In the genomic region with DNA sequence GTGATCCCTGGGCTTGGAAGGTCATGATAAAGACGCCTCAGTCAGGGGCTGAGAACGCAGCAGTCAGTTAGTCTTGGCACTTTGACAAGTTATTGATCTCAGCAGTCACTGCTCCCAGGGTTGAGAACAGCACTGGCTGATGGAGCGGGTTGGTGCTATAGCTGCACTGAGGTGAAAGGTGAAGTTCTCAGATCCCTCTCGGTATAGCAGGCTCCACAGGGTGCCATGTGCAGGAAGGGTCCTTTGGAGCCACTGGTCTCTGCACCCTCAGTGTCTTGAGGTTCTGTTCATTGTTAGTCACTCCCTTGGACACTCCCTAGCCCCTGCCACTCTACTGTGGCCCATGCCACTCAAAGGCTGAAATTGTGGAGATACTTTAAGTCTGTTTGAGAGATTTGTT, we compare ENCODE assay signal across 11 mouse cellular contexts. TPM values are rescaled to one million over a fixed set of nuclear protein-coding genes. Genes with fewer than 3 reads are reported as not detected.
"Had no signal": no experiment of that assay in that cellular context is flagged by ENCODE, and none has a peak within 500 bp of the region (broad histone marks: within the 10 kb centered on the region; RNA-seq: fewer than 3 reads in every experiment).

No protein-coding gene starts in this region.

- H3K9me3 ChIP-seq: limb, embryonic 12.5 days; midbrain, embryonic 12.5 days had no signal

- H3K4me3 ChIP-seq: layer of hippocampus, adult 2 months; limb, embryonic 12.5 days; midbrain, embryonic 12.5 days had no signal

- H3K27me3 ChIP-seq: limb, embryonic 12.5 days; midbrain, embryonic 12.5 days had no signal

- H3K9ac ChIP-seq: limb, embryonic 12.5 days; midbrain, embryonic 12.5 days had no signal

- H3K4me2 ChIP-seq: limb, embryonic 12.5 days; midbrain, embryonic 12.5 days had no signal

- DNase-seq: lung, adult 18-20 months; lung, postnatal 14 days; thymus, postnatal 4 days had no signal

- H3K36me3 ChIP-seq: limb, embryonic 12.5 days; midbrain, embryonic 12.5 days had no signal

- ATAC-seq: hindbrain, embryonic 16.5 days; inflammation-experienced regulatory T-cells, adult 6 months; midbrain, embryonic 16.5 days had no signal

- H3K27ac ChIP-seq: layer of hippocampus, adult 2 months; limb, embryonic 12.5 days; midbrain, embryonic 12.5 days; stomach, postnatal 0 days had no signal

RNA-seq across cellular contexts. Expression of a gene that starts 14.5 kb away (rescaled TPM):
- total RNA-seq: megakaryocyte-erythroid progenitor cell, adult 5-6 weeks had no signal
- polyA plus RNA-seq: stomach, postnatal 0 days had no signal
